Mouse (Mus musculus) liver, embryonic 14 days (tissue): ENCODE results near the gene Rbm44. TPM values are rescaled to one million over a fixed set of nuclear protein-coding genes. Genes with fewer than 3 reads are reported as not detected.

Source experiments
- polyA plus RNA-seq: library from polyadenylated mRNA; depleted of rRNA; stranded (reverse); fragments of >200 nt; gene quantifications from 2 replicates; pipeline ENCODE4 v1.2.3, GENCODE M21; 2012; rRNA removed

Gene Rbm44
- polyA plus RNA-seq: 1.3 and 1.6 TPM in 2 replicates

DNA sequence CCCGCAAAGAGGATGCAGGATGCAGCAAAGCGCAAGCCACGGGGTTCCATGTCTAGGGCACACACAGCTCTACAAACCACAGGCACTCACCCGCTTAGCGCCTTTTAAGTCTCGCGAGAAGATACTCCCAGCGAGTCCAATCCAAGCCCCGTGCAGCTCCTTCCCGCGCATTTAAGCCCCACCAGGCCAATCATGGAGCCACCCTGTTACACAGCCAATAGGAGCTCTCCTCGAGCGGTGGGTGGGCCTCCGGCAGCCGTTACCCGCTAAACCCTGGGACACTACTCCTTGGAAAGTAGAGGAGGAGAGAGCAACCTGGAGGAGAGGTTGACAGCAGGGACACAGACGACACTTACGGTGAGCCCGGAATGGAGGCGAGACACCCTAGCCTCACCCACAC is at the start of gene Rbm44:
TSS of gene Rbm44 (plus strand) at position 277 of the 400 bp plus-strand sequence.

DNA sequence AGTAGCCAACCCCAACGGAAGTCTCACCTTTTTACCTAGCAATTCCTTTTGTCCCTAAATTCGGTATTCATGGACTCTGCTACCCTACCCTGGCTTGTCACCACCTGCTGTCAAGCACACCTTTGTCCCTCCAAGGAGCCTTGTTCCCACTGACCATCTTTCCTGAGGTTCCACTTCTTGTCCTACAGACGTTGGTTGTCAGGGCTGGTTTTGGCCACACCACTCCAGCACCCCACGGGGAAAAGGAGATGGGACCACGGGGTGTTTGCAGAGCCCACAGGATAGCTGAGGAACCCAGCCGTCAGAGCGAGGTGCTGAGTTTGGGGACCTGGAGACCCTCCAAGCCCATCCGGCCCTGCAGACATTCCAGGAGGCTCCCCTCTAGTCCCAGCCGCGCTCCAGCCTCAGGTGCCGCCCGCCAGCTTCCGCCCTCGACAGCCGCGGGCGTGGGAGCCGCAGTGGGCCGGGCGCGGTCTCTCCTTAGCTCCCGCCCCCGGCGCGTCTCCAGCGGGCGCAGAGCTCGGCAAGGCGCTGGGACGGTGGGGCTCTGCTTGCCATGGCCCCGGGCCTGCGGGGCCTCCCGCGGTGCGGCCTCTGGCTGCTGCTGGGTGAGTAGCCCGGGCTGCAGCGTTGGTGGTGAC is 34.8 kb downstream of the Rbm44 start, which contains the start of gene Ramp1:
TSS of gene Ramp1 (plus strand) at position 290 of the 641 bp plus-strand sequence.

Other genes with a start within 250 kb of the Rbm44 start
- 0.01 TPM in 2 replicates for gene Mlph, start 230.0 kb upstream of the Rbm44 start, polyA plus RNA-seq
- gene Prlh, start 192.0 kb upstream of the Rbm44 start, polyA plus RNA-seq: not detected in 2 replicates
- 1.8 and 2.3 TPM in 2 replicates for gene Rab17, start 175.4 kb upstream of the Rbm44 start, polyA plus RNA-seq
- gene Lrrfip1, start 146.4 kb upstream of the Rbm44 start, polyA plus RNA-seq: 9.4 and 10.1 TPM in 2 replicates
- 2.3 and 2.8 TPM in 2 replicates for gene Ramp1, start 34.7 kb downstream of the Rbm44 start, polyA plus RNA-seq
- 37.2 and 42.0 TPM in 2 replicates for gene Ube2f, start 105.2 kb downstream of the Rbm44 start, polyA plus RNA-seq
- 18.1 and 20.6 TPM in 2 replicates for gene Scly, start 153.2 kb downstream of the Rbm44 start, polyA plus RNA-seq
- 0.01 and 0.03 TPM in 2 replicates for gene Espnl, start 177.0 kb downstream of the Rbm44 start, polyA plus RNA-seq
- 0.10 TPM in 1 of 2 replicates, not detected in the other for gene Klhl30, start 205.9 kb downstream of the Rbm44 start, polyA plus RNA-seq
- gene Erfe, start 221.3 kb downstream of the Rbm44 start, polyA plus RNA-seq: 2.4 and 3.1 TPM in 2 replicates